Mouse (Mus musculus): ENCODE data around the gene Fam114a2. TPM values are rescaled to one million over a fixed set of nuclear protein-coding genes. Genes with fewer than 3 reads are reported as not detected.
A peak's percentile ranks its signal among the peaks of the same experiment; 100 is the strongest.
"Not testable (repeated sequence)": the region's sequence is repeated elsewhere in the genome, so short reads cannot be mapped to it uniquely, and the experiment has no call there.

Fam114a2 gene
- 100 to 1,000 TPM in 1 of 3 experiments, 10 to 100 TPM in 2; 67.8 to 107 (median 84.6) TPM for polyA plus RNA-seq (2017; shearing (Covaris generic))

DNA sequence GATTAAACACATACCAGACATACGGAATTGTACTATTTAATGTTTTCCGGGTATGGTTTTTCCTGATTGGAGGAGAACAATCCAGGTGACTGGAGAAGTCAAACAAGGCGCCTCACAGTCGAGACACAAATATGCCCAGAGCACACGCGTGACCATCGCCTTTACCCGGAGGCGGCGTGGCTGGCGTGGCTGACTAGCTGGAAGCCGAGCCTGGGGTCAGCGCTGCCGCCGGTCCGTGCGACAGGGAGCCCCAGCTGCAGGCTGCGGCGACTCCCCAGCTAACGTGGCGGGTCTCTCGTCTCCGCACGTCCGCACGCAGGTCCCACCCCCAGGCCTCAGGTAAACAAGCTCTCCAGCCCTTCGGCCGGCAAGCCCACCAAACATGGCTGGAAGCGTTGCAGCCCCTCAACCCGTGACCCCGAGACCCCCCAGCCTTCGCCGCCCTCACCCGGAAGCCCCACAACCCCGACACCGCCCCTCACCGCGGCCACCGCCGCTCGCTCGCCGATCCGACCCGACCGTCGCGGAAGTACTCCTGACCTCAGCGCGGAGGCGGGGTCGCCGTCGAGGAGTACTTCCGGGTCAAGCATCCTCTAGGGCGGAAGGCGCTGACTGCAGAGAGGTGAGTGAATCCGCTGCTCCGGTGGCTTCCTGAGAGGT lies at the start of gene Fam114a2, which contains the start of gene Mfap3:
Fam114a2 (minus strand) TSS at position 527 of the 660 bp plus-strand sequence.
Mfap3 (plus strand) TSS at position 574 of the 660 bp plus-strand sequence.
- peak; percentile 99 for ATAC-seq

DNA sequence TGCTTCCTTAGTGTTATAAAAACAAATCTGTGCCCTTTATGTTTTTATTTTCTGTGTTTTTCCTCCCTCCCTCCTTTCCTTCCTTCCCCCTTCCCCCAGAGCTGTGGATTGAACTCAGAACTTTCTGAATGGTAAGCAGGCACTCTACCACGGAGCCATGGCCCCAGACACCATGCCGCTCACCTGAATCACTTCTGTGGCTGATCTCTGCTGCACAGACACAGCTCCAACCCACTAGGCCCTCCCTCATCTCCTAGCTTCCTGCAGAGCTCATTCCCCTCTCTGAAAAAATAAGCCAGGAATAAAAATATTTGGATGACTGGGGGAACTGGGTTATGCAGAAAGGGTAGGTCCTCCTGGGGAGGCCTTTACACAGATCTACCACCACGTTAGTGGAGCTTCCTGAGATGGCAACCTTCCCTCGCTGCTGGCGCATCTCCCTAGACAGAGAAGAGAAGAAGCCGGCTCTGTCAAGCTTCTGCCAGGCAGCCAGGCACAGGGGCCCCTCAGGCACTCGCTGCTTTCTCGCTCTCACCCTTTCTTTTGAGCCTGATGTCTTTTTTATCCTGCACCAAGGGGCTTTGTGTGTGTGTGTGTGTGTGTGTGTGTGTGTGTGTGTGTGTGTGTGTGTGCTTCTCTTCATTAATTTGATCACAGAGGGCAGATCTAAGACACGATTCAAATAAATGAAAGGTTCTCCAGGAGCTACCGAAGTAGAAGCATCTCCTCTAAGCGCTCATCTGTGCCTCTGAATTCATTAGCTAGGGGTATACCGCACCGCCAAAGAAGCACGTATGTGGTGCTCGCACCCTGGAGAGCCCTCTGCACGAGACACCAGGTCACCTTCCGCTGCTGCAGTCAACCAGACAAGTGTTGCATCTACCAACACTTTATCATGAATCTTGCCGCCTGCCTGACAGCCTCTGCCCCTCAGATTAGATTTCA lies 47.9 kb upstream of the Fam114a2 start:
- no peak for ATAC-seq

DNA sequence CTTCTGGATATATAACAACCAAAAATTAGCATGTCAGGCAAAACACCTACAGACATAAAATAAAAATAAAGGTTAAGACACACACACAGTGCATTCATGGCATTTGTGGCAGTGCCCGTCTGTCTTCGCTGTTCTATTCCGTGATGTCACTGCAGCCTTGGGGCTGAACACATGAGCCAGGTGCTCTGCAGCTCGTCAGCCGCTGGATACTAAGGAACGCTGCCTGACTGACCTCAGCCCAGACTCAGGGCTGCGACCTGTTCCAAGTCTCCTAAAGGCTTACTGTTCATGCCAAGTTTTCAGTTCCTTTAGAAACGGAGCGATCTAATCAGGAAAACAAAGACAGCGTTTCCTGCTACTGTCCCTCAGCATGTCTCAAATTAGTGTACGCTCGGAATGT lies 46.1 kb upstream of the Fam114a2 start:
- ATAC-seq, result no peak

- ATAC-seq, result not testable (repeated sequence)
Observed at GRCm38 (mm10) chr11:57557936-57558335, 39.5 kb upstream of the Fam114a2 start.

DNA sequence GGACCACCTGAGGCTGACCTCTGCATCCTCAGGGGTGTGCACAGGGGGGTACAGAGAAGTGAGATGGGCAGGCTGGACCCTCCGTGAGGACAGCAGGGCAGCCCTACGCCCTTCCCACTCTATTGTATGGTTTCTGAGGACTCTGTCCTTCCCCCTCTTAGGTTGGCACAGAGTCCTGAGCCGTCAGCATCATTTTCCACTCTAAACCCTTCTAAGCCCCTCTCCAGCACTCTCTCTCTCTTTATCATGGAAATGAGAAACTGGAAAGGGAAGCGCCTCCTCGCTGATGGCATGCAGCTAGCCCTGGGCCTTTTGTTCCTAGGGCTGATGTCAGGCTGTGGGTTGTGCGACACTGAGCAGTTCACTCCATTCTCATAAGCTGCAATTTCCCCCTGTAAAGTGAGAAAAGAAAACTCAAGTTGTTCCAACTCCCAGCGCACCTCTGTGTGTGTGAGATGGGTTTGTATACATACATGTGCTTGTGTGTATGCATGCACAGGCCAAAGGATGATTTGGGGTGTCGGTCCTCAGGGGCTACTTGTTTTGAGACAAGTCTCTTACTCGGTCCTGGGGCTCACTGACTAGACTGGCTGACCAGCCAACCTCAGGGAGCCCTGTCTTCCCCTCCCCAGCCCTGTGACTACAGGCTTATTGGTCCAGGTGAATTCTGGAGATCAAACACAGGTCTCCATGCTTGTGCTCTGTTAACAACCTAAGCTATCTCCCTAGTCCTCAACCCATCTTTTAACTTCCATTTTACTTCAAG lies 34.8 kb upstream of the Fam114a2 start:
- no peak for ATAC-seq

GRCm38 (mm10) chr11:57551016-57551415 lies 32.6 kb upstream of the Fam114a2 start:
- ATAC-seq, result no peak

- no peak for ATAC-seq
Observed at GRCm38 (mm10) chr11:57550230-57550629, 31.8 kb upstream of the Fam114a2 start.

GRCm38 (mm10) chr11:57548618-57549550 lies 30.5 kb upstream of the Fam114a2 start:
- ATAC-seq, result peak; percentile 54

DNA sequence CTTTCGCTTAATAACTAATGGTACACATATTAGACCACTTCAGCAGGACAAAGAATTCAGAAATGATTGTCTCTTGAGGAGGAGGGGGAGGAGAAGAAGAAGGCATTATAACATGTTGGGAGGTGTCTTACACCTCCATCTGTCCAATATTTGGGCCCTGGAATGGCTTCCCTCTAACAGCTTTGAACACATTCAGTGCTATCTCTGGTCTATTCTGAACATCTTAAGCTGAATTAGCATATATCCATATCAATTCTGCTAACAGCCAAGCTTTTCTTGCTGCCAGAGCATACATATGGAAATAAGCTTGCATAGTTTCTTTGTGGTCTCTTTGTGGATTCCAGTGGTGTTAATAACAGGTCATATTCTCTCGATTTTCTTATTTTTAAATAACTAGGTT lies 22.3 kb upstream of the Fam114a2 start:
- ATAC-seq, result no peak

DNA sequence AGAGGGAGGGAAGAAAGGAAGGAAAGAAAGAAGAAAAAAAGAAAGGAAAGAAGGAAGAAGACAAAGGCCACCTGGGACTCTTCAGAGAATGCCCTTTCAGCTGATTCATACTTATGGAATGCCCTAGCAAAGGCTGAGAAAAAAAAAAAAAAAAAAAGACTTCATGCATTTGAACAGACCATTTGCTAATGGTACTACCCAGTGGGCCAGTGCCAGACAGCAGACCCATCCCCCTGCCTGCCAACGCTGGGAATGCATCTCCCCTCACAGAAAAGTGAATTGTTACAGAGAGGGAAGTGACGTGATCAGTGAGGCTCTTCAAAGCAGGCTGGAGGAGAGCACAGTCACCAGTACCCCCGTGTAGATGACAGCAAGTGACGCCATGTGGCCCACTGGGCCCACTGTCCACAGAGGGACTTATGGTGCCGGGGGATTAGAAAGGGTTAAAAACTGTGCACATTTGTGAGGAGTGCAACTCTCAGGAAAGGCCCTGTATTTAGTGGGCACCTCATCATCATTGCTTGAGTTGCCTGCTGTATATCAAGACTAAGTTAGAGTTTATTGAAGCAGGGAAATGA lies 21.5 kb upstream of the Fam114a2 start:
- no peak for ATAC-seq

DNA sequence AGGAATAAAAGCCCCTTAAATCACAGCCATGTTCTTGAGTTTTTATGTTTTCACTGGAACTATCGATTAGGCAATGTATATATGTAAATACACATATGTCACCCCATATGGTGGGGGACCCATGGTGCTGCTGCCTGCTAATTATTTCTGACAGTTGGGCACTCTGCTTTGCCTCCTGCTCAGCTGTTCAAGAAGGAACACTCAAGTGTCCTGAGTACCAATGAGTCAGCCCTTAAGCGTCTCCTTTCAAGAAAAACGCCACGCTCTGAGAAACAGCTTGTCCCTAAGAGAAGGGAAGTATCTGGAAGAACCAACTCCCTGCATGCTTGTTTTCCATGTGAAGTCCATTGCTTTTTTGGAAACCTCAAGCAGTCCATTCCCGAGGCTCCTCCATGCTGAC lies 17.5 kb upstream of the Fam114a2 start:
- ATAC-seq, result no peak

- no peak for ATAC-seq
Observed at GRCm38 (mm10) chr11:57532306-57532705, 13.9 kb upstream of the Fam114a2 start.

- ATAC-seq, result no peak
Observed at GRCm38 (mm10) chr11:57531300-57531950, 13.0 kb upstream of the Fam114a2 start.

- no peak for ATAC-seq
Observed at GRCm38 (mm10) chr11:57529111-57529510, 10.7 kb upstream of the Fam114a2 start.

DNA sequence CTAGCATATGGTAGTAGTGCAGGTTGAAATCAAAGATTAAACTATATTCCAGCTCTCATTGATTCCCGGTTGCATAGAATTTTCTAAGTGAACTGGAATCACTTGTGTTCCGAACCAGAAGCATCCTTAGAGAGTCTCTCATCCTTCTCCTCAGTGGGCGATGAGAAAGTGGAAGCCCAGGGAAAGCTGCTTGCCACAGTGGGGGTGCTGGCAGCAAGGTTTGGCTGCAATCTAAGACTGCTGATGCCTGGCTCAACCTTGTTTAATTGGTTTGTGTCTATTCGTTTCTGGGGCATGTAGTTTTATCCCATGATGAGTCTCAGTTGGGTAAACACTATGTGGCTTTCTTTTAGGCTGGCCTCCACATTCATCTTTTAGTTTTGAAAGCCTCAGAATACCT lies 9.1 kb upstream of the Fam114a2 start:
- ATAC-seq, result no peak

GRCm38 (mm10) chr11:57525900-57526299 lies 7.5 kb upstream of the Fam114a2 start:
- no peak for ATAC-seq

DNA sequence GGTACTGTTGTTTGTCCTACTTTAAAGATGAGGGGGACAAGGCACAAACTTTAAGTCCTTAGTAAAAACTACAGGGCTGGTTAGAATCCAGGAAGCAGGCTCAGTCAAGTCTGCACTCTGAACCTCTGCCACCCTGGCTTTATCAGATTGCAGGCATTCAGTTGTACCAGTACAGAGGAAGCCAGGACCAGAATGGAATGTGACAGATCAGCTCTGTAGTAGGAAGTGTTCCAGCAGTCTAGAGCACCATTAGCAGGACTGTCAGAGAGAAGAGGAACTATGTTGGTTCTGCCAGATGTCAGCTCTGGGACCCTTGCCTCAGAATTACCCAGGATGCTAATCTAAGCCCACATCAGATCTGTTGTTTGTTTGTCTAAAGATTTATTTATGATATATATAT lies 6.2 kb upstream of the Fam114a2 start:
- ATAC-seq, result no peak

DNA sequence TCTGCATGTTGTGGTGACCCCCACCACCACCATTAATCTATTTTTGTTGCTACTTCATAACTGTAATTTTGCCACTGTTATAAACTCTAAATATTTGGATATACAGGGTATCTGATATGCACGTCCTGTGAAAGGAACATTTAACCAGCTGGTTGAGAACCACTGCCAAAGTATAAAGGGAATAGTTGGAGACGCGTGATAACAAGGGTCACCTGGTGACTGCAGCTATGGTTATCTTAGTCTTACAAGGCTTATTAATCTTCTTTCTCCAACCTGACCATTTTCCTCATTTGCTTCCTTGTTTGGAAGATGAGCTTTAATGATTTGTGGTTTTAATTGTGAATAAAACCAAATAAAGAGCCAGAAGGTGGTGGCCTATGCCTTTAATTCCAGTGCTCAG lies 5.0 kb upstream of the Fam114a2 start:
- ATAC-seq, result no peak

- ATAC-seq, result no peak
Observed at GRCm38 (mm10) chr11:57522046-57522445, 3.6 kb upstream of the Fam114a2 start.

DNA sequence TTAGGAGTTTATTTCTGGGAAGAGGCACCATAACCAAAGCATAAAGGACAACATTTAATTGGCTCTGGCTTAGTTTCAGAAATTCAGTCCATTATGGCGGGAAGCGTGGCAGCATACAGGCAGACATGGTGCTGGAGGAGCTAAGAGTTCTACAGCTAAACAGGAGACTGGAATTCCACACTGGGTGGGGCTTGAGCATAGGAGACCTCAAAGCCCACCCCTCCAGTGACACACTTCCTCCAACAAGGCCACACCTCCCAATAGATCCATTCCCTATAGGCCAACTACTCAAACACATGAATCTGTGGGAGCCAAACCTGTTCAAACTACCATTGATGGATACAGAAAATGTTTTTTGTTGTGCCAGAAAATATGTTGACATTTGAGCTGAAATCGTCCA lies 2.8 kb upstream of the Fam114a2 start:
- no peak for ATAC-seq

- no peak for ATAC-seq
Observed at GRCm38 (mm10) chr11:57519304-57519703, 887 bp upstream of the Fam114a2 start.
